Mouse (Mus musculus) monocyte, adult 2 months (primary cell): ENCODE results near the gene Gnb1.
A peak's percentile ranks its signal among the peaks of the same experiment; 100 is the strongest.
"Not testable (repeated sequence)": the region's sequence is repeated elsewhere in the genome, so short reads cannot be mapped to it uniquely, and the experiment has no call there.

Experiments used
- DNase-seq, 2 experiments: peaks; one replicate each; pipeline ENCODE4 v3.0.0; 2022; ENCODE audit warnings: low spot score in 2 of 2, low read depth in 1 of 2

The Gnb1 gene

DNA sequence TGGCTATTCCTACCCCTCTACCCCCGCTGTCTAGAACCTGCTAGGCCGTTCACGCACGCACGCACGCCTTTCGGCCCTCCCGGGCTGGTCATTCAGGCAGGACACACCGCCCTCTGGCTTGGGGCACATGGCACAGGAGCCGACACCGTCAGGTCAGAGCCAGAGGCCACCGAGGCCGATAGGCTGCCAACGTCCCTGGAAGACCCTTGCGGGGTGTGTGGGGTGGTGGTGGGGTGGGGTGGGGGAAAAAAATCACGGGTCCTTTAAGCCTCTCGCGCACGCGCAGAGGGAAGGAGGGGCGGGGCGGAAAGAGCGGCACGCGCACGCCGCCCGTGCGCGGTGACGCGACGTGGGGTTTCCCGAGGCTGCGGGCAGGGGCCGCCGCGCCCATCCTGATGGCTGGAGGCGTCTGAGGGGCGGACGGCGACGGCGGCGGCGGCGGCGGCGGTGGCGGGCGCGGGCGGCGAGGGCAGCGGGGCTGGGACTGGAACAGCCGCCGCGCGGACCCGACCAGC, at the start of gene Gnb1:
Gene Gnb1, plus strand, starts transcription at position 372 of the 515 bp plus-strand sequence.
- DNase-seq: peak; percentile 65 to 86

DNA sequence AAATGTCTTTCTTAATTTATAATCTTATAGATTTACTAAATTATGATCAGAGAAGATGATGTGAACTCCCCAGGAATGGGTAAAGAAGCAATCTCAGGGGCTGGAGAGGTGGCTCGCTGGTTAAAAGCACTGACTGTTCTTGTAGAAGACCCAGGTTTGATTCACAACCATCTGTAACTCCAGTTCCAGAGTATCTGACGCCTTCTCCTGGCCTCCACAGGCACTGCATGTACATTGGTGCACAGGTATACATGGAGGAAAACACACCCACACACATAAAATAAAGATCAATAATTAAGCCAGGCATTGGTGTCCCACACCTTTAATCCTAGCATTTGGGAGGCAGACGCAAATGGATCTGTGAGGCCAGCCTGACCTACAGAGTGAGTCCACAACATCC, 48.4 kb upstream of the Gnb1 start:
- no peak for DNase-seq

DNA sequence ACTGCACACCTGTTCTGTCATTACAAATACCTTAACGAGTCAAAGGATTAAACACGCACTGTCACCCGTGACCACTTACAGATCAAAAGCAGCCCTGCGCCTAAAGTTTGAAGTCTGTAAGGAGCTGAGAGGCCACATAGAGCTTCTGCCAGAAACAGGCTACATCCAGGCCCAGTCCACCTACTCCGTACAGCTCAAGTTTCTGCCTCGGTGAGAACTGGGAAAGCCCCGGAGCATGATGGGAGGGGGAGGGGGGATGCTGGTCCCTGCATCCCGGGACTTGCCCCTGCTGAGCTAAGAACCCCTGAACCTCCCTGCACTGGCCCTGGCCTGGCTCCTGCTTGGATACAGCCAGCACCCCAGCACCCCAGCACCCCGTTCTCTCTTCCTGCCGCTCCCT, 39.6 kb upstream of the Gnb1 start:
- DNase-seq: no peak

DNA sequence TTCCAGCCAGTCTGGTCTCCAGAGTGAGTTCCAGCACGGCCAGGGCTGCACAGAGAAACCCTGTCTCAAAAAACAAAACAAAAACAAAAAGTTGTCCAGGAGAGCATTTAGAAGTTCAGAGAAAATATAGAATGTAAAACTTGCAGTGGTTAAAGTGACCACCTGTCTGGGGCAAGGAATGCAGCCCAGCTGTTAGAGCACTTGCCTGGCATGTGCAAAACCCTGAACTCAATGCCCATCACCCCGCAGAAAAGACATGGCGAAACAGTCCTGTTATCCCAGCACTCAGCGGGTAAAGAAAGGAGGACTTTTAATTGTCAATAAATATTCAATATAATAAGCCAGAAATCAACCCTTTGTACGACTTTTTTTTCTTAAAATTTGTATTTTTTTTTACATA, 32.6 kb upstream of the Gnb1 start:
- DNase-seq: no peak

DNA sequence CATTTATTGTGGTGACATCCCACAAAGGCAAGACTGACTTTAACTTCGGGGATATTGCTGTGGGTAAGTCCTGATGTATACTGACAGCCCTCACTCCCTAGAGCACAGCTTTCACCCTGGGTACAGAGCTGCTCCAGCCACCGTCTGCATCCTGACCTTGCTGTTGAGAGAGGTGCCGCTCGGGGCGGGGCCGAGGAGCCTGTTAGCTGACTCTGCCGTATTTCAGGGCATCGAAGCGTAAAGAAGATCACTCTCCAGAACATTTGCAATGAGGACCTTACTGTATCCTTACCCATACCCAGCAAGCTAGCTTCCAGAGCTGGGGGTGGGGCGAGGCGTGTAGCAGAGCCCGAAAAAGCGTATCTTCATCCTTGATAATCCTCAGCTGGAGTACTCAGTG, 28.1 kb upstream of the Gnb1 start:
- DNase-seq: no peak

DNA sequence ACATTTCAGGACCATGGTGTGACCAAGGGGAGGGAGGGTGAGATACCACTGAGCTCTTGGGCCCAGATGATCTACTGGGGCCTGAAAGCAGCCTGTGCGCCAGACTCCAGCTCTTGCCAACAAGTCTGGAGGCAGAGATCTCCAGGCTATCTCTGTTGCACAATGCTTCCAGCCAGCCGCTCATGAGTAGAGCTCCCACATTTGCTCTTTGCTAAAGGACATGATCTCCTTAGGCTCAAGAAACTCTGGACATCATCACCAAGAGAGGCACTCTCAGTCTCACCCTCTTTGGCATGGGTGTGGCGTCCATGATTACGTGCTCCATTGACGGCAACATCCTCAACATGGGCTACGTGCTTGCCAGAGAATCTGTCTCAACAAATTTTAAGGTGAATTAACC, 27.6 kb upstream of the Gnb1 start:
- no peak for DNase-seq

DNA sequence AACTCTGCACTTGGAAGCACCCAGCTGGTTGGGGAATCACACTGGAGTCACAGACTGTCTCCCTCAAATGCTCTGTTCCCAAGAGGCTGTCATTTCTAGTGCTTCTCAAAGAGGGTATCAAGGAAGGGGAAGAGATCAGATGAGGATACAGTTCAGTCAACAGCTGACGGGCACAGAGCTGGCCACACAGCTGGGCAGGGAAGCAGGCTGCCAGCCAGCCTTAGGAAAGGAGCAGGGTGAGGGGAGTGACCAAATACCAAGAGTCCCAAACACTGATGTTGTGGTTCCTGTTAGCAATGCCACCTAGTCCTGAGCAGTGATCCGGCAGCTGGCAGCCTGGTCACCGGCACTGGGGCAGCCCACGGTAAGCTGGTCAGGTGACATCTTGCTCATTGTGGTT, 27.1 kb upstream of the Gnb1 start:
- DNase-seq: no peak

DNA sequence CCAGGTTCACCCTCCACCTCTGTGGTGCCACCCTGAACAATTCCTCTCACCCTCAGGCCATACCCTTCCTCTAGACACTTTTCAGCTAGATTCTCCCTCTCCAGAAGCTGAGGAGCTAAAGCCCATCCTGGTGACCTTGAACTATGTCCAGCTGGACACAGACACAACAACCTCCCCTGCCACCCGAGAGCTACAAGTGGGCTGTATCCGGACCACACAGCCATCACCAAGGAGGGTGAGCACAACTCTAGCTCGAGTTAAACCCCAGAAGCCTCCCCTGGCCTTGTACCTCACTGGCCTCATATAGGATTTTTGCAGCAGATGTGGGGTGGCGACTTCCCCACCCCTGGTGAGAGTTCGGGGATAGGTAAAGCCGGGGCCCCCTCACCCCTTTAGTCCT, 25.6 kb upstream of the Gnb1 start:
- DNase-seq: no peak

DNA sequence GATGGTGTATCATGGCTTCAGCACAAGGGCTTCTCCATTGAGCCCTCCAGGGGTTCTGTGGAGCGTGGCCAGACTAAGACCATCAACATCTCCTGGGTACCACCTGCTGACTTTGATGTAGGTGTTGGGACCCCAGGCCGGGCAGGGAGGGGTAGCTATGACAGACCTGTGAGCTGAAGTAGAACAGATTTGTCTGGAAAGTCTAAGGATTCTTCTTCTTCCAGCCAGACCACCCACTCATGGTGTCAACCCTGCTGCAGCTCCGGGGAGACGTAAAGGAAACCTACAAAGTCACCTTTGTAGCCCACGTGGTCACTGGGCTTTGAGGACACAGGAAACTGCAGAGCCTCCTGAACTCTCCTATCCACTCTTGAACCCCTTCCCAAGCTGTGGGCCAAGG, 25.1 kb upstream of the Gnb1 start:
- no peak for DNase-seq

DNA sequence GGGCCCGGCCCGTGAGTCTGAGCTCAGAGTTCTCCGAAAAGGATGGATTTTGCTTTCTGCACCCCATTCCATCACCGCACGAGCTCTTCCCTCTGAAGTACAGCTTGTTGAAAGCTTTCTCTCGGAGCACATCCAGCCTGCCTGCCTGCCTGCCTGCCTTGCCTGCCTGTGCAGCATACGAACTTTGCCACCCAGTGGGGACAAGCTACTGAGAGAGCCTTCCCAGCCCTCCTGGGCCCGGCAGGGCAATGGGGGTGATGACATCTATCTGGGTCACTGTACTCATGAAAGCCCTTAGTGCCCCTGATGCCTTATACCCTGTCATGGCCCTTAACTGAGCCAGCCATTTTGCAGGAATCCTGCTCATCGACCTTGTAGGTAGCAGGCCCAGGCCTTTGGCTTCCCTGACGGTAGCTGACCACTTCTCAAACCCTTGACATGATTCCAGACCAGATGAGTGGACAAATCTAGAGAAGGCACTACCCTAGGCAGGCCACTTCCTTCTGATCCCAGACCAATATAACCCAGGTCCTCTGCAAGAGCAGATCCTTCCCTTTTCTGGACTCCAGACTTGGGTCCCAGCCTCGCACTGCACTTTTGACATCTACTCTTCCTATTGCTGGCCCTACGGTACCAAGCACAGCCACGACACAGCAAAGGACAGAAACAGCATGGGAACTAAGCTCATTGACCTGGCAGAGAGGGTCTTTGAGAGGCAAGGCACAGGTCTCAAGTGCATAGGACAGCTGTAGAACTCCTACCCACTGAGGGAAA, 23.7 kb upstream of the Gnb1 start:
- no peak for DNase-seq

DNA sequence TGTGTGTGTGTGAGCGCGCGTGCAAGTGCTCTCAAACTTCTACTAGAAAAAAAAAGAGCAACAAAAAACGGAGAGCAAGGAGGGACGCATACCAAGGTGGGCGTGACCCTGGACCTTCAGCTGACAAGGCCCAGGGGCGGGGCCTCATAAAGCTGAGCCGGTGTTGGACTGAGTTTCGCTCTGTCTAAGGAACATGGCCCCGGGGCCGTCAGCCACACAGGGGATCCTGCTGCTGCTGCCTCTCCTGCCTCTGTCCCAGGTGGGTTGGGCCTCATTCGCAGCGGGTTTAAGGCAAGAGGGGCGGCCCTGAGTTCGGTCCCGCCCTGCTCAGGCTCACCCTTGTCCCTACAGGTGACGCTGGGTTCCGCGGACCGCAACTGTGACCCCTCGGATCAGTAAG, 22.2 kb upstream of the Gnb1 start, which contains the start of gene Tmem52:
Gene Tmem52, plus strand, starts transcription at position 163 of the 400 bp plus-strand sequence.
- DNase-seq: no peak

DNA sequence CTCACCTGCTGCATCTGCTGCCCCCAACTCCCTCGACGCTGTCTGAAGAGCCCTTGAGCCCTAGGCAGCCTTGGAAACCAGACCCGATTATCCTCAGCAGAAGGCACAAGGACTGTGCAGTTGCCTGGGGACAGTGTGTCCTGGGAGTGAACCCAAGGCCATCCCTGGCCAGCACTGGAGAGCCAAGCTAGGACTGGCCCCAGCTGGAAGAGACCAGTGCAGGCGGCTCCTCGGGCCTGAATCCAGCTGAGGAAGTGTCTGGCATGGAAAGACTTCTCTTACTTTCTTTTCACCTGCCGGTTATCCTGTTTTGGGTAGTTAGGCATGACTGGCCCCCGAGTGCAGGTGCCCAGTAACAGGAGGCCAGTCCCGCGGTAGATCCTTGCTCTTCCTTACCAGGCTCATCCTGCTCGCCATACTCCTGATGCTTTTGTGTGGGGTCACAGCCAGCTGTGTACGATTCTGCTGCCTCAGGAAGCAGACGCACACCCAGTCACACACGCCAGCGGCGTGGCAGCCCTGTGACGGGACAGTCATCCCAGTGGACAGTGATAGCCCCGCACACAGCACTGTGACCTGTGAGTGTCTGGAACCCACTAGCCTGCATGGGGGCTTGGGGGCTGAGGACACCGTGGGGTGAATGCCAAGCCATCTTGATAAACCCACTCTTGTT, 21.4 kb upstream of the Gnb1 start:
- no peak for DNase-seq

DNA sequence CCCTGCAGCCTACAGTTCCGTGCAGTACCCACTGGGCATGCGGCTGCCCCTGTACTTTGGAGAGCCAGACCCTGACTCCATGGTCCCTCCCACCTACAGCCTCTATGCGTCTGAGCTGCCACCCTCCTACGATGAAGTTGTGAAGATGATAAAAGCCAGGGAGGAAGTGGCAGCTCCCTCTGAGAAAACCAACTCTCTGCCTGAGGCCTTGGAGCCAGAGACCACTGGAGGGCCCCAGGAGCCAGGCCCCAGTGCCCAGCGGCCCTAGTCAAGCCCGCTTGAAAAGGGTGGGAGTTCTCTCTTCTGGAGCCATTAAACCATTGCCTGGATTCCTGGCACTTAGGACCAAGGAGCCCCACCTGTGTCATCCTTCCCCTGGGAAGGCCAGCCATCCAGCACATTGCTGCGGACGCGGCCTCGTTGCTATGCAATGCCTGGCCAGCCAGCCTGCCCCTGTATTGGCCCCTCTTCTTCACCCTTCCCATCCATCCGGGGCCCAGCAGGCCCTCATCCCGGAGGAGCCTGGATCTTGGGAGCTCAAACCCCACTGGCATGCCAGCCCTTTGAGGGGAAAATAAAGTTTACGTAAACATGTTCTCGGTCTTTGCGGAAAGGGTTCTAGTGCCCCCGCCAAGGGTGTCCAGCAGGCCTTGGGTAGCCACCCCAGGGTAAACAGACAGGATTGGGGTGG, 20.8 kb upstream of the Gnb1 start:
- no peak for DNase-seq

DNA sequence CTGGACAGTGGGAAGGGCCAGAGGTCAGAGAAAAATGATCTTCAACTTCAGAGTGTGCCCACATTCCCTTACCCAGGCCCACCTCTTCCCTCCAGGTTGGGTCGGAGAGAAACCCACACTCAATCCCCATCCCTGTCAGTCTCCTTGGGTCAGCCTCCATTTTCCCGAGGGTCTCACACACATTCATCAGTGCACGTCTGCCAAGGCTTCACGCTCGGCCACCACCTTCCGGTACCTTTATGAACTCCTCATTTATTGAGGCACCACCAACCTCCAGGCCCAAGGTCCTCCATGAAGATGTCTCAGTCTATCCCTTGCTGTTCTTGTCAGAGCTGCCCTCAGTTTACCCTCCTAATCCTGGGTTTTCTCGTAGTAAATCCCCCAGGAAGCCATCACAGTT, 20.2 kb upstream of the Gnb1 start:
- DNase-seq: no peak

DNA sequence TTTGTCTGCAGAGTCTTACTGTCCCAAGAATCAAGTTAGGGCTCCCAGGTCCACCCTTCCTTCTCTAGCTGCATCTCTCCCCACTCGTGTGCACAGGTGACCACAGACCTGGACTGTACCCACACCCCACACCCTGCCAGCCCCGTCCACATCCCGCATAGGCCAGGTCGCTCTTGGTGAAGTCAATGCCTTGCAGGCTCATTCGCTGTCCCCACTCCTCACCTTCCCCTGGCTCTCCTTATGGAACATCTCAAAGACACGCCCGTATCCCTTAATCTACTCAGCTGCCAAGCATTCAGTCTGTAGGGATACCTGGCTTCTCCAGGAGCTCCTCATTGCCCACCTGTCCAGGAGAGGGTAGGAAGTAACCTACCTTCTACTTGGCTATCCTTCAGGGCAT, 19.8 kb upstream of the Gnb1 start:
- DNase-seq: no peak

DNA sequence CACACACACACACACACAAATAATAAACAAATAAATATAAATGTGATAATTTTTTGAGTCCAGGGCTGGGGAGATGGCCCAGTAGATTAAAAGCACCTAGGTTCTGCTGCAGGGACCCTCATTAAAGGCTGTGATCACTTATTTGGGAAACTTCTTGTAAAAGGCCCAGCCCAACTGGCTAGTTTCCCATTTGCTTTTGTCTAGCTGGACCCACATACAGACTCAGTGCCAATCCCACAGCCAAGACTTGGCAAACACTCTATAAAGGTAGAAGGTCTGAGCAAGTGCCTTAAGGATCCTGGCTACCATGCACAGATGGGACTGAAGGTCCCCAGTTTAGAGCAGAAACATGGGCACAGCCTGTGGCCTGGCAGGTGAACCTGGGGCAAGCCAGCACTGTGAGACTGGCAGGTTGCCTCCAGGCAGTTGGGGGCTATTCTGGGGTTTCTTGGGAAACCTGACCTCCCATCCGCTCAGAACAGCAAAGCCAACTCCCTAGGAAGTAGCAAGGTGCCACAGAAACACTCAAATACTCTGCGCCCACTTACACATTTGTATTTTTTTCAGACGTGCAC, 18.4 kb upstream of the Gnb1 start:
- DNase-seq: no peak

DNA sequence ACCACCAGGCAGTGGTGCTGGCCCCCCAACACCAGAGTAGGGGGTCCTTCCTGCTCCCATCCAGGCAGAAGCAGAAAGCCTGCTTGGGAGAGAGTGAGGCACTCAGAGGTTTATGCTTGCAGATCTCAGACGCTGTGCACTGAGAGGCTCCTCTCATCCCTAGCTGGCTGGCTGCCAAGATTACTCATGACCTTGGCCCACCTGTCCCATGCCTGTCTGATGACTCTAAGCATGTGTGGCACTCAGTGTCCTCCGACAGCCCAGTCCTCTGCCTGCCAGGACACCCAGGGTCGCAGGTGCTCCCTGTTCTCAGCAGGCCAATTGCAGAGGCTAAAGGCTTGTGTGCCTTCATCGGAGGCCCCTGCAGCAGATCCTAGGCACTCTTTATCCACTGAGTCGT, 17.8 kb upstream of the Gnb1 start:
- DNase-seq: no peak

DNA sequence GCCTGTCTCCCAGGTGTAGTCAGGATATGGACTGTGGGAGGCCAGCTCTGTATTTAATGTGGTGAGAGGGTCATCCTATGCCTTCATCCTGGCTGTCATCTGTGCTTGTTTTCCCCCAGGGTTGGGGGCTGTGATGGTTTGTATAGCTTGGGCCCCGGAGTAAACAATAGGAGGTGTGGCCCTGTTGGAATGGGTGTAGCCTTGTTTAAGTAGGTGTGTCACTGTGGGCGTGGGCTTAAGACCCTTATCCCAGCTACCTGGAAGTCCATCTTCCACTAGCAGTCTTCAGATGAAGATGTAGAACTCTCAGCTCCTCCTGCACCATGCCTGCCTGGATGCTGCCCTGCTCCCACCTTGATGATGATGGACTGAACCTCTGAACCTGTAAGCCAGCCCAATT, 17.4 kb upstream of the Gnb1 start:
- not testable (repeated sequence) for DNase-seq

DNA sequence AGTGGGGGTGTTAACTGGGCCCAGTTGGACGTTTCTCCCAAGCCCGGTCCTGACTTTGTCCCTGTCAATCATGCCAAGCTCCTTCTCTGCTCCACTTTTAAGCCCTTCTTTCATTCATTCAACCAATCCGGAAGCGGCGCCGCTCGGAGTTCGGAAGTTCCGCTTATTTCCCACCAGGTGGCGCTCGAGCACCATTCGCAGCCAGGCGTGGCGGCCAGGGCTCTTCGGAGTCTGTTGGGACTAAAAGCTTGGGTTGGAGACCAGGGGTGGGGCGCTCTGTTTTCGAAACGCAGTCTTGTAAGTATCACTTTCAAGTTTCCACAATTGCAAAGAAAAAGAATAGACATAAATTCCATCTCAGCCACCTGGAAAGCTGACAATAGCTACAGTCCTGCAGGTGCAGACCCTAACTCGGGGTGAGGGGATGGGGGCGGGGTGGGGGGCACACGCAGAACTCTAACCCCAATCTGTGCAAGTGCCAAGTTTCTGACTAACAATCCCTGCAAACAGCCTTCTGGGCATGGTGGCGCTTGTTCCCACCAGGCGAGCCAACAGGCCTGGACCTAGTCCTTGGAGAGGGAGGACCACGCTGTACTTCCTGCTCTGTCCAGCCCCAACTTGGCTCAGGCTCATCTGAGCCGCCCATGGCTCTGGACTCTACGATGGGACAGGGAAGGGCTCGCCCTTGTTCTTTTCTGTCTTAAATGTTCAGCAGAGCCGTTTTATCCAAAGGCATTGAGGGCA, 9.6 kb upstream of the Gnb1 start:
- peak; percentile 46 to 72 for DNase-seq

DNA sequence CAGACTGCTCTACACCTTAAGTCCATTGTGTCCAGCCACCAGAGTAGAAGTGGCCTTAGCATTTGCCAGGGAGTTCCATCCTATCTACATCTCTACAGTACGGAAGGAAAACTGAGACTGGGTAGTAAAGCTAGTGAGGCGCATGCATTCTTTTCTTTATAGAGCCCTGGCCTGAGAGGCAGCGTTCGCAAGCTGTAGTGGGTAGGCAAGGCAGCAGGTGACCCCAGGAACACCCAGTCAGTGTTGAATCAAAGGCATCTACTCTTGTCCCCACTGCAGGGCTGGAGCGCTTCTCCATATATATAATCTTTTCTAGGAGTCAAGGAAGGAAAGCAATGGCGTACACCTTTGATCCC, 9.1 kb upstream of the Gnb1 start:
- DNase-seq: no peak
